Mouse (Mus musculus): ENCODE measurements around the gene Psmd6. TPM values are rescaled to one million over a fixed set of nuclear protein-coding genes. Genes with fewer than 3 reads are reported as not detected.
A peak's percentile ranks its signal among the peaks of the same experiment; 100 is the strongest.

Gene Psmd6
- polyA plus RNA-seq, 1 experiment from 2014 or later, result 101 TPM

DNA sequence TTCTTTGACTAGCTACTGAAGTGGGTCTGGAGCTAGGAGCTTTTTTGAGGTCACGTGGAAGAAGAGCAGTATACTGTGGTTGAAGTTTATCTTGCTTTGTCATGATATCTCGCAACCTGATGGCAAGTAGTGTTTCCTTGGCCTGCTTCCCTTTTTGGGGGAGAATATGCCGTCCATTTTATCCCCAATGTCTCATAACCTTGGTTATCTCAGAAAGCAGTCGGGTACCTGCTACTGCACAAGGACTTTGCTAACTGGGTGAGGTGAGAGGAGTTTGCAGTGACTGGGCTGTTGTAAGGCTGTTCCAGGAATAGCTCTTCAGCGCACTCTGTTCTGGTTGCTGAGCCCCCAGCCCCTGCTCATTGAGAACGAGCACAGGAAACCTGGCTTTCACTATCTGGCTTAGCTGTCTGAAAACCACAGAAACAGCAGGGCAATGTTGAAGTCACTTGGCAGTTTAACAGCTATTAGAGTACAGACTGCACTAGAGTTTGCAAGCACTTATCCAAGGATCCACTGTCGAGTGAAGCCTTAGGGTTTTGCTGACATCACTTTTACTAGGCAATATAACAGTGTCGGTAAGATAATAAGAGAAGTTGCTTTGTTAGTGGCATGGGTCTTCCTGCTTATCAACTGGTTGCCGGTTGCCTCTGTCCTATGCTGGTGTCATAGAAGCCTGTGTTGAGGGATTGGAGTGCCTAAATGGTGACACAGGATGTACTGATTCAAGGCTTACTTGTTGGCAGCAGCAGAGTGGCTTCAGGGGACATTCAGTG is 32.6 kb downstream of the Psmd6 start:
- H3K4me1 ChIP-seq (ENCODE audit: control insufficient read depth, low read depth, low read length), result peaks cover 14% of the 10 kb centered on the region; the same call in 1 of the 2 replicates
- no peak overlapping the region for H3K9ac ChIP-seq (ENCODE audit: low read depth, low read length)
- peak overlapping the region; percentile 38 for H3K27ac ChIP-seq (ENCODE audit: low read length)
- H3K9me3 ChIP-seq (replicated peaks; ENCODE audit: control insufficient read depth, low read length), result no peaks in the 10 kb centered on the region
- H3K27me3 ChIP-seq (ENCODE audit: control insufficient read depth, insufficient read depth, low read depth, low read length), result no peaks in the 10 kb centered on the region
- WGBS (ENCODE audit: insufficient replicate concordance), result 17% methylated on average over 9 of the region's 9 CpGs
- peak; percentile 67 for ATAC-seq (ENCODE audit: low read depth)
- H3K4me3 ChIP-seq (ENCODE audit: low read depth, low read length), result no peak overlapping the region
- H3K4me2 ChIP-seq (ENCODE audit: low read depth, low read length), result peak overlapping the region; percentile 19; the same call in 1 of the 2 replicates
- H3K36me3 ChIP-seq (ENCODE audit: control insufficient read depth, insufficient read depth), result peaks cover 4% of the 10 kb centered on the region

DNA sequence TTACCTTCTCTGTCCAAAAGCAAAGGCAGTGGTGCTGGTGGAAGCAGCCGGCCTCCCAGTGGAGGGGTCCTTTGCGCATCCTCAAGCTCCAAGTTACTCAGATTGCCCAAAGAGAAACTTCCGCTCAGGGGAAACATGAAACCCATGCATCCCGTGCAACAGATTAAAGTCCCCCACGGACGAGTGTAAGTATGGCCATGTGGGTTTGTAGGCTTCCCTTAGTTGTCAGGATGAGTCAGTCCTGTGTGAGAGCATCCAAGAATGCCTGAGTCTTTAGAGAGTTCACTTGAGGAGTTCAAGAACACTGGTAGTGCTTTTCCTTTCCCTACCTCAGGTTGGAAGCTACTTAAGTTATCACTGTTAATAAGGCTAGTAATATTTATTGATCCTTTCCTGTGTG is 33.4 kb downstream of the Psmd6 start:
- peaks cover 14% of the 10 kb centered on the region; the same call in 1 of the 2 replicates for H3K4me1 ChIP-seq (ENCODE audit: control insufficient read depth, low read depth, low read length)
- no peaks in the 10 kb centered on the region for H3K27me3 ChIP-seq (ENCODE audit: control insufficient read depth, insufficient read depth, low read depth, low read length)
- H3K4me2 ChIP-seq (ENCODE audit: low read depth, low read length), result no peak overlapping the region
- H3K4me3 ChIP-seq (ENCODE audit: low read depth, low read length), result no peak overlapping the region
- no peak overlapping the region for H3K27ac ChIP-seq (ENCODE audit: low read length)
- peaks cover 4% of the 10 kb centered on the region for H3K36me3 ChIP-seq (ENCODE audit: control insufficient read depth, insufficient read depth)
- H3K9me3 ChIP-seq (replicated peaks; ENCODE audit: control insufficient read depth, low read length), result no peaks in the 10 kb centered on the region
- 52% methylated on average over 6 of the region's 6 CpGs for WGBS (ENCODE audit: insufficient replicate concordance)
- ATAC-seq (ENCODE audit: low read depth), result no peak
- no peak overlapping the region for H3K9ac ChIP-seq (ENCODE audit: low read depth, low read length)

DNA sequence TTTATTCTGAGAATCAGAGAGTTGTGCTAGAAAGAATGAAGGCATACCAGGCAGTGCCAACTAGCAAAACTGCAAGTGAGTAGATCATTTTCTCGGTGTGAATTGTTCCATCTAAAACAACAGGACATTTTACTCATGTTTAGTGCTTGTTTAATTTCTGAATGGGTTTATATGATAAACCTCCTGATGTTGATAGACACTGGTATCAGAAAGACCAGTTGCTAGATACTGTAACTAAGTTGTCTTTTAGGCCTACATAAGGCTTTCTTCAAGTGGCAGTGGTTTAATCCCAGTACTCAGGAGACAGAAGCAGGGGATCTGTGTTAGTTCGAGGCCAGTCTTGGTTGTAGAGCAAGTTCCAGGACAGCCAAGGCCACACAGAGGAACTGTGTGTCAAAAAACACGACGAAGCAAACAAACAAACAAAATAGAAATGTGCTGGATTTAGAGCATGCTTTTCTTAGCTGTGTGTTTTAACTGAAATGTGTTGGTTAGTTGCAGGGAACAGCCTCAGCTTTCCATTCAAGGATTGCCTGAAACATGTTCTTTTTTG is 34.0 kb downstream of the Psmd6 start:
- H3K4me3 ChIP-seq (ENCODE audit: low read depth, low read length), result no peak overlapping the region
- no peak for ATAC-seq (ENCODE audit: low read depth)
- H3K9me3 ChIP-seq (replicated peaks; ENCODE audit: control insufficient read depth, low read length), result no peaks in the 10 kb centered on the region
- peaks cover 4% of the 10 kb centered on the region for H3K36me3 ChIP-seq (ENCODE audit: control insufficient read depth, insufficient read depth)
- peaks cover 14% of the 10 kb centered on the region; the same call in 1 of the 2 replicates for H3K4me1 ChIP-seq (ENCODE audit: control insufficient read depth, low read depth, low read length)
- whole genome bisulfite sequencing (ENCODE audit: insufficient replicate concordance), result 40% methylated on average over 4 of the region's 4 CpGs
- H3K4me2 ChIP-seq (ENCODE audit: low read depth, low read length), result no peak overlapping the region
- H3K27me3 ChIP-seq (ENCODE audit: control insufficient read depth, insufficient read depth, low read depth, low read length), result no peaks in the 10 kb centered on the region
- no peak overlapping the region for H3K27ac ChIP-seq (ENCODE audit: low read length)
- H3K9ac ChIP-seq (ENCODE audit: low read depth, low read length), result no peak overlapping the region

DNA sequence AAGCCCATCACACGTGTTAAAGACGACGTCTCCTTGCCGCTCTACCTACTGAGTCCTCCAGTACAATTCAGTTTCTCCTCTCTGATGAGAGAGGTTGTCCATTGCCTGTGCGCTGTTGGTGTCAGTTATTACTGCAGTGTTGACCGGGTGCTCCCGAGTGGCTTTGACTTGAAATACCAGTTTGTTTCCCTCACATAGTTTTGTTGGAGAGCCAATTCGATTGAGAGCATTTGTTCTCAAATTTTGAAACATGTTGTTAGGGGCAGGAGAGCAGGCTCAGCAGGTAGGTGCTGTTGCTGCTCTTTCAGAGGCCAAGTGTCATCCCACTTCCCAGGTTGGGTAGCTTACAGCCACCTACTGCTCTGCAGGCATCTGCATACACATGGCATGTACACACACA is 37.0 kb downstream of the Psmd6 start:
- no peaks in the 10 kb centered on the region; the same call in 1 of the 2 replicates for H3K36me3 ChIP-seq (ENCODE audit: control insufficient read depth, insufficient read depth)
- H3K4me1 ChIP-seq (ENCODE audit: control insufficient read depth, low read depth, low read length), result peaks cover 14% of the 10 kb centered on the region; the same call in 1 of the 2 replicates
- H3K9ac ChIP-seq (ENCODE audit: low read depth, low read length), result no peak overlapping the region
- no peak overlapping the region for H3K27ac ChIP-seq (ENCODE audit: low read length)
- WGBS (ENCODE audit: insufficient replicate concordance), result 77% methylated on average over 8 of the region's 8 CpGs
- no peak overlapping the region for H3K4me3 ChIP-seq (ENCODE audit: low read depth, low read length)
- ATAC-seq (ENCODE audit: low read depth), result no peak
- H3K27me3 ChIP-seq (ENCODE audit: control insufficient read depth, insufficient read depth, low read depth, low read length), result no peaks in the 10 kb centered on the region
- H3K9me3 ChIP-seq (replicated peaks; ENCODE audit: control insufficient read depth, low read length), result no peaks in the 10 kb centered on the region
- no peak overlapping the region for H3K4me2 ChIP-seq (ENCODE audit: low read depth, low read length)

DNA sequence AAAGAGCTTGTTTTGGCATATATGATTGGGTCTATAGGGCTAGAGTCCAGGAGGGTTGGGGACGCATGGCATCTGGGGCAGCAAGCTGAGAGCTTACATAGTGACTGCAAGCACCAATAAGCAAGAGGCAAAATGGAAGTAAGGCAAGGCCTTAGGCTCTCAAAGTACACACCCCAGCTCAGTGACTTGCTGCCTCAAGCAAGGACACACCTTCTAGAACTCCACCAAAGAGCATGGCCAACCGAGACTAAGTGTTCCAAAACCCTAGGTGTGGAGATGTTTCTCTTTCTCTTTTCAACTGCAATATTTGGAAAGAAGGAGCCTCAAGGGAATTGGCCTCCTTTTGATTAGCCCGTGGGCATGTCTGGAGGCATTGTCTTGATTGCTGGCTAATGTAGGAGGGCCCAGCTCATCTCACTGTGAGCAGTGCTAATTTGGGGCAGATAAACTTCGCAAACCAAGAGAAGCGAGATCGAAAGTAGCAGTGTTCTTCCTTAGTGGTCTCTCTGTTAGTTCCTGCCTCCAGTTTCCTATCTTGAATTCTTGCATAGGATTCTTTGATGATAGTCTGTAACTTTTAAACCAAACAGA is 40.1 kb downstream of the Psmd6 start:
- no peak for ATAC-seq (ENCODE audit: low read depth)
- H3K4me3 ChIP-seq (ENCODE audit: low read depth, low read length), result no peak overlapping the region
- no peaks in the 10 kb centered on the region; the same call in 1 of the 2 replicates for H3K4me1 ChIP-seq (ENCODE audit: control insufficient read depth, low read depth, low read length)
- 44% methylated on average over 6 of the region's 6 CpGs for WGBS (ENCODE audit: insufficient replicate concordance)
- no peak overlapping the region for H3K9ac ChIP-seq (ENCODE audit: low read depth, low read length)
- no peak overlapping the region for H3K4me2 ChIP-seq (ENCODE audit: low read depth, low read length)
- no peaks in the 10 kb centered on the region for H3K9me3 ChIP-seq (replicated peaks; ENCODE audit: control insufficient read depth, low read length)
- no peaks in the 10 kb centered on the region for H3K36me3 ChIP-seq (ENCODE audit: control insufficient read depth, insufficient read depth)
- no peaks in the 10 kb centered on the region for H3K27me3 ChIP-seq (ENCODE audit: control insufficient read depth, insufficient read depth, low read depth, low read length)
- no peak overlapping the region for H3K27ac ChIP-seq (ENCODE audit: low read length)

DNA sequence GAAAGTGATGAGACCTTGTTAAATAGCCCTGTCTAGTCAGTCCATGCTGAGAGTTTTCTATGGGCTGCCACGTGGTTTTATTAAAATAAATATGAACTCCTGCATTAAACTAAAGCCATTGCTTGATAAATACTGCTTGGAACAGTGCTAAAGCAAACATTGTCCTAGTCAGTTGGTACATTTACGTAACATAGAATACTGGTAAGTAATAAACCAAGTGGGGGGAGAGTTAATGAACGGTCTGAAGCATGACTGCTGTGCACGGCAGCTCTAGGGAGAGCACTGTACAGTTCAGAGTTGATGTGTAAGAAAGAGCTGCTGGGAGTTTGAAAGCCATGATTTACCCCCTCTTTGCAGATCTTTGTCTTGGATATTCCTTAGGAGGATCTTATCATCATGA is 49.3 kb downstream of the Psmd6 start:
- Histone ChIP-seq H3K27me3 (ENCODE audit: control insufficient read depth, insufficient read depth, low read depth, low read length) (no peaks in the 10 kb centered on the region), H3K4me3 (ENCODE audit: low read depth, low read length) (no peak overlapping the region), H3K9ac (ENCODE audit: low read depth, low read length) (no peak overlapping the region), H3K9me3 (replicated peaks; ENCODE audit: control insufficient read depth, low read length) (no peaks in the 10 kb centered on the region), H3K4me2 (ENCODE audit: low read depth, low read length) (no peak overlapping the region), H3K27ac (ENCODE audit: low read length) (peak overlapping the region; percentile 21), H3K4me1 (ENCODE audit: control insufficient read depth, low read depth, low read length) (peaks cover 3% of the 10 kb centered on the region), H3K36me3 (ENCODE audit: control insufficient read depth, insufficient read depth) (no peaks in the 10 kb centered on the region)
- ATAC-seq (ENCODE audit: low read depth), result peak; percentile 56
- 58% methylated on average over 4 of the region's 4 CpGs for WGBS (ENCODE audit: insufficient replicate concordance)

DNA sequence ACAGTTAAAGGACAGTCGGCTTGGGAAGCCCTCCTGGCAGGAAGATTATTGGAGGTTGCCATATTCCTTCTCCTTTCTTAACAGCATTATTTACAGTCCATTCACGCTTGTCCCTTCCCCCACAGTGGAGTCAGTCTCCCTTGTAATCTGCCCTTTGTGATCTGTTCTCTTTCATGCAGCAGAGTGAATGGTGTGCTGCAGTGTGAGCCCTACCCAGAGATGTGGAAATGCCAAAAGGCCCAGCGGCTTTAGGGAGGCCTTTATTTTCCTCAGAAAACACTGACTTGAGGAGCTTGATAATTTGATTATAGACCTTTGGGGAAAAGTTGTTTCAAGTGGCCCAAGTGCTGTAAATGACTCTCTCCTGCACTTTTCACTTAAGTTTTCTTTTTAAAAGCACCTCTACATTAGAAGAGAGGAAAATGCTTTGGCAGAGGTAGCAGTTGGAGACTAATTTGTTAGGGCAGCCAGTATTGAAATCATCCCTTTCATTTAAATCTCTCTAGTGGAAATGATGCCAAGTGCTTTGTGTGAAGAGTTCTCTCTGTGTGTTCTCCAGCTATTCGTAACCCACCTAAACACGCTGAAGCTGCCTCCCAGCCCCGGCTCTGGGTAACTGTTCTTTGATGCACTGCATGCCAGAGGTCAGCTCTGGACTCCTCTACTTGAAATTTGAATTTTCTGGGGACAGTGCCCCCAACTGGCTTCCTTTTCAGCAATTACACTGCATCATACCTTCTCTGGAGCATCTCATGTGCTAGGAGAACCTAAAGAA is 50.1 kb downstream of the Psmd6 start:
- Histone ChIP-seq H3K4me3 (ENCODE audit: low read depth, low read length) (no peak overlapping the region), H3K9me3 (replicated peaks; ENCODE audit: control insufficient read depth, low read length) (no peaks in the 10 kb centered on the region), H3K9ac (ENCODE audit: low read depth, low read length) (no peak overlapping the region), H3K4me1 (ENCODE audit: control insufficient read depth, low read depth, low read length) (peaks cover 9% of the 10 kb centered on the region), H3K4me2 (ENCODE audit: low read depth, low read length) (no peak overlapping the region), H3K27ac (ENCODE audit: low read length) (peak overlapping the region; percentile 27; the same call in 1 of the 2 replicates), H3K36me3 (ENCODE audit: control insufficient read depth, insufficient read depth) (no peaks in the 10 kb centered on the region), H3K27me3 (ENCODE audit: control insufficient read depth, insufficient read depth, low read depth, low read length) (no peaks in the 10 kb centered on the region)
- 63% methylated on average over 6 of the region's 6 CpGs for WGBS (ENCODE audit: insufficient replicate concordance)
- ATAC-seq (ENCODE audit: low read depth), result no peak

DNA sequence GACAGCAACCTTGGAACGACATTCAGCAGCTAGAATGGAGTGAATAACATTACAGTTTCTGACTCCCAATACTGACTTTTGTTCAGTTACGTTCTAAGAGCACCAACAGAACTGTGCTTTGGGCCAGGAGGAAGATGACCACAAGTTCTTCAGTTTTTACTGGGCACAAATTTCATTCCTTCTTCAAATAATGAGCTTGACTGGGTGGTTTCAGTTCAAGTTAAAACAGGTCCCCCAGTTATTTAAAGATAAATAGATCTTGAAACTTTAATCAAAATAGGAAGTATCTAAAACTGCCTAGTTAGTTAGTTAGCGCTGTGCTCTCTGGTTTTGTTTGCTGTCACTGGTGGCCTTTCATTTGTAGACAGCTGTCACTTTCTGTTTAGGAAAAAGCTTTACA is 52.2 kb downstream of the Psmd6 start:
- H3K4me3 ChIP-seq (ENCODE audit: low read depth, low read length), result no peak overlapping the region
- no peak for ATAC-seq (ENCODE audit: low read depth)
- H3K9ac ChIP-seq (ENCODE audit: low read depth, low read length), result no peak overlapping the region

More for the DNA sequence above, 52.2 kb downstream of the Psmd6 start:
- Histone ChIP-seq H3K4me2 (ENCODE audit: low read depth, low read length) (peak overlapping the region; percentile 55; the same call in 1 of the 2 replicates), H3K27ac (ENCODE audit: low read length) (peak overlapping the region; percentile 69), H3K36me3 (ENCODE audit: control insufficient read depth, insufficient read depth) (no peaks in the 10 kb centered on the region), H3K27me3 (ENCODE audit: control insufficient read depth, insufficient read depth, low read depth, low read length) (no peaks in the 10 kb centered on the region), H3K9me3 (replicated peaks; ENCODE audit: control insufficient read depth, low read length) (no peaks in the 10 kb centered on the region), H3K4me1 (ENCODE audit: control insufficient read depth, low read depth, low read length) (peaks cover 14% of the 10 kb centered on the region)
- 20% methylated on average over 3 of the region's 3 CpGs for WGBS (ENCODE audit: insufficient replicate concordance)

All from liver, embryonic 16.5 days (tissue).